Mouse (Mus musculus) kidney, embryonic 14.5 days (tissue): Measurements from ENCODE around the gene Wbp4. TPM values are rescaled to one million over a fixed set of nuclear protein-coding genes. Genes with fewer than 3 reads are reported as not detected.

ENCODE experiments used
- ATAC-seq: fragments of 200-750 bp; cut with Nextera tagmentation; 2 replicates; pipeline ENCODE4 v1.8.0; 2017; ENCODE audit warnings: moderate number of reproducible peaks, mild to moderate bottlenecking, moderate TSS enrichment, moderate library complexity; ENCODE audit not compliant: low FRiP score, low TSS enrichment
- H3K27ac ChIP-seq: fragments of 300-500 bp; sonication (generic); 2 replicates; pipeline ENCODE4 v1.5.1; 2014; ENCODE audit warnings: low read depth, mild to moderate bottlenecking, low read length, moderate library complexity, mixed read lengths
- H3K27me3 ChIP-seq: fragments of 300-500 bp; sonication (generic); 2 replicates; pipeline ENCODE4 v1.6.1; 2014; ENCODE audit warnings: mild to moderate bottlenecking, low read length; ENCODE audit not compliant: control insufficient read depth, insufficient read depth
- H3K36me3 ChIP-seq: fragments of 300-500 bp; sonication (generic); 2 replicates; pipeline ENCODE4 v1.6.1; 2014; ENCODE audit warnings: low read length, mixed read lengths; ENCODE audit not compliant: control insufficient read depth, insufficient read depth
- H3K4me1 ChIP-seq: fragments of 300-500 bp; sonication (generic); 2 replicates; pipeline ENCODE4 v1.6.1; 2014; ENCODE audit warnings: low read length, mixed read lengths; ENCODE audit not compliant: control insufficient read depth, insufficient read depth
- H3K4me2 ChIP-seq: fragments of 300-500 bp; sonication (generic); replicated peaks from 2 replicates; pipeline ENCODE4 v1.6.1; 2014; ENCODE audit warnings: low read depth, mild to moderate bottlenecking, low read length
- H3K4me3 ChIP-seq: fragments of 300-500 bp; sonication (generic); 2 replicates; pipeline ENCODE4 v1.5.1; 2014; ENCODE audit warnings: mild to moderate bottlenecking, low read length
- H3K9ac ChIP-seq: fragments of 300-500 bp; sonication (generic); 2 replicates; pipeline ENCODE4 v1.6.1; 2014; ENCODE audit warnings: low read depth, mild to moderate bottlenecking, low read length, moderate library complexity
- H3K9me3 ChIP-seq: fragments of 300-500 bp; sonication (generic); 2 replicates; pipeline ENCODE4 v1.6.1; 2016; ENCODE audit warnings: low read length; ENCODE audit not compliant: control insufficient read depth
- WGBS: fragments of 180-500 bp; shearing (Covaris S2); extraction: QIAGEN DNeasy Blood & Tissue Kit; methylation state at CpG from one replicate; pipeline ENCODE4 v1.1.7; 2014; 5-methylcytosine and 5-hydroxymethylcytosine counted together
- polyA plus RNA-seq: library from polyadenylated mRNA; unstranded; fragments of >200 nt; fragmentation: Nextera tagmentation; extraction: Ambion mirVana; gene quantifications from 2 replicates; pipeline ENCODE4 v1.2.1, GENCODE M21; 2014

The Wbp4 gene
- polyA plus RNA-seq, 1 experiment from 2014 or later = 47.1 TPM

- Histone ChIP-seq H3K36me3 (no peaks in the 10 kb centered on the region), H3K4me3 (no peak overlapping the region), H3K4me1 (no peaks in the 10 kb centered on the region), H3K9me3 (no peaks in the 10 kb centered on the region), H3K9ac (no peak overlapping the region), H3K27me3 (no peaks in the 10 kb centered on the region), H3K4me2 (no peak overlapping the region), H3K27ac (no peak overlapping the region)
- ATAC-seq = no peak
- 74% methylated on average over 6 of the region's 6 CpGs for WGBS
Measured at GRCm38 (mm10) chr14:79494349-79494748, 13.0 kb upstream of the Wbp4 start.

DNA sequence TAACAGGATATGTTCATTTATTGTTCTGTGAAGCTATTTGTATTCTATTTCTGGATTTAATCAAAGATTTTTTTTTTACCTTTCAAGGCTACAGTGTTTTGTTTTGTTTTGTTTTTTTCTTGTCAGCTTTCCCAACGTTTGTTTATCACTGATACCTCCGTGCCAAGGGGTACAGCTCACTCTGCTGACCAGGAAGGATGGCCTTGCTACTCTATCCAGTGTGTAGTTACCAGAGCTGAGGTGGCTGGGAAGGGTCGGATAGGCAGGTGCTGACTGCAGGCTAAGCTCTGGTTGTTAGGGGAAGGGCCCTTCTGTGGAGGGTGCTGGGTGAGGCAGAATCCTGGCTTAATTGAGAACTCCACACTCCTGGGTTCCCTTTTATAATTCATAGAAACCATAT lies 8.9 kb upstream of the Wbp4 start:
- H3K4me3 ChIP-seq = no peak overlapping the region
- 69% methylated on average over 3 of the region's 3 CpGs for WGBS
- no peaks in the 10 kb centered on the region for H3K9me3 ChIP-seq
- no peak overlapping the region for H3K4me2 ChIP-seq
- H3K9ac ChIP-seq = no peak overlapping the region
- H3K27me3 ChIP-seq = no peaks in the 10 kb centered on the region
- ATAC-seq = no peak
- peaks cover 13% of the 10 kb centered on the region; the same call in 1 of the 2 replicates for H3K4me1 ChIP-seq
- no peak overlapping the region for H3K27ac ChIP-seq
- H3K36me3 ChIP-seq = no peaks in the 10 kb centered on the region

GRCm38 (mm10) chr14:79489150-79489549 lies 7.8 kb upstream of the Wbp4 start:
- ATAC-seq = no peak
- Histone ChIP-seq H3K4me3 (no peak overlapping the region), H3K4me2 (no peak overlapping the region), H3K27ac (no peak overlapping the region), H3K4me1 (peaks cover 13% of the 10 kb centered on the region; the same call in 1 of the 2 replicates), H3K9ac (no peak overlapping the region), H3K27me3 (no peaks in the 10 kb centered on the region), H3K9me3 (no peaks in the 10 kb centered on the region), H3K36me3 (no peaks in the 10 kb centered on the region)
- 71% methylated on average over 12 of the region's 12 CpGs for WGBS

DNA sequence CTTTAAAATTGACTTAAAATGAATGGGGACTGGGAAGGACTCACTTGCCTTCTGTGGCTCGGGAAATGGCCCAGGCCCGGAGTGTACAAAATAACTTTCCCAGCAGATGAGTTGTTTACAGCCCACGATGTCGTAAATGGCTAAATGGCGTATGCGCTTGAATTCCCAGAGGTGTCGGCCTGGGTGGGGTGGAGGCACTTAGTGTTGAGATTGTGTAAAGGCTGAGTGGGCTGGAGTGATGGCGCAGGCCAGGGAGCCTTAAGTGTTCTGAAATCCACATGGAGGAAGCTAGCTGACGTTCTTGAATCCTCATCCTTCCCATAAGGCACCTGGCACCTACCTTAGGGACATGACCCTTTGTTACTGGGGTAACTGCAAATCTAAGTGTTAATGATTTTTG lies 7.2 kb upstream of the Wbp4 start:
- H3K27ac ChIP-seq = no peak overlapping the region
- no peak for ATAC-seq

GRCm38 (mm10) chr14:79486993-79487731 lies 5.8 kb upstream of the Wbp4 start:
- H3K4me2 ChIP-seq = peak overlapping the region; percentile 53
- no peaks in the 10 kb centered on the region for H3K36me3 ChIP-seq
- H3K27ac ChIP-seq = peak overlapping the region; percentile 18; the same call in 1 of the 2 replicates
- no peaks in the 10 kb centered on the region for H3K9me3 ChIP-seq
- H3K27me3 ChIP-seq = no peaks in the 10 kb centered on the region
- H3K4me3 ChIP-seq = peak overlapping the region; percentile 31
- peak; percentile 45 for ATAC-seq
- peaks cover 22% of the 10 kb centered on the region for H3K4me1 ChIP-seq
- WGBS = 5% methylated on average over 19 of the region's 19 CpGs
- H3K9ac ChIP-seq = peak overlapping the region; percentile 35; the same call in 1 of the 2 replicates

More for the DNA sequence above, 7.2 kb upstream of the Wbp4 start:
- WGBS = 53% methylated on average over 9 of the region's 9 CpGs
- Histone ChIP-seq H3K9me3 (no peaks in the 10 kb centered on the region), H3K4me2 (no peak overlapping the region), H3K4me3 (no peak overlapping the region), H3K27me3 (no peaks in the 10 kb centered on the region), H3K36me3 (no peaks in the 10 kb centered on the region), H3K4me1 (peaks cover 13% of the 10 kb centered on the region; the same call in 1 of the 2 replicates), H3K9ac (no peak overlapping the region)

- Histone ChIP-seq H3K27me3 (no peaks in the 10 kb centered on the region), H3K9me3 (no peaks in the 10 kb centered on the region), H3K36me3 (no peaks in the 10 kb centered on the region), H3K9ac (peak overlapping the region; percentile 35; the same call in 1 of the 2 replicates), H3K4me2 (peak overlapping the region; percentile 53), H3K4me1 (peaks cover 22% of the 10 kb centered on the region), H3K4me3 (peak overlapping the region; percentile 31; the same call in 1 of the 2 replicates), H3K27ac (peak overlapping the region; percentile 18; the same call in 1 of the 2 replicates)
- no peak for ATAC-seq
- WGBS = 17% methylated on average over 8 of the region's 8 CpGs
Measured at GRCm38 (mm10) chr14:79486617-79486992, 5.3 kb upstream of the Wbp4 start.

GRCm38 (mm10) chr14:79483611-79484120 lies 2.3 kb upstream of the Wbp4 start:
- H3K27ac ChIP-seq = peak overlapping the region; percentile 99; the same call in 1 of the 2 replicates
- H3K4me3 ChIP-seq = peak overlapping the region; percentile 87; the same call in 1 of the 2 replicates
- H3K4me2 ChIP-seq = peak overlapping the region; percentile 81
- H3K4me1 ChIP-seq = peaks cover 33% of the 10 kb centered on the region
- peaks cover 5% of the 10 kb centered on the region; the same call in 1 of the 2 replicates for H3K36me3 ChIP-seq
- H3K9me3 ChIP-seq = no peaks in the 10 kb centered on the region
- peak overlapping the region; percentile 95; the same call in 1 of the 2 replicates for H3K9ac ChIP-seq
- 63% methylated on average over 8 of the region's 8 CpGs for WGBS
- no peak for ATAC-seq
- H3K27me3 ChIP-seq = no peaks in the 10 kb centered on the region

DNA sequence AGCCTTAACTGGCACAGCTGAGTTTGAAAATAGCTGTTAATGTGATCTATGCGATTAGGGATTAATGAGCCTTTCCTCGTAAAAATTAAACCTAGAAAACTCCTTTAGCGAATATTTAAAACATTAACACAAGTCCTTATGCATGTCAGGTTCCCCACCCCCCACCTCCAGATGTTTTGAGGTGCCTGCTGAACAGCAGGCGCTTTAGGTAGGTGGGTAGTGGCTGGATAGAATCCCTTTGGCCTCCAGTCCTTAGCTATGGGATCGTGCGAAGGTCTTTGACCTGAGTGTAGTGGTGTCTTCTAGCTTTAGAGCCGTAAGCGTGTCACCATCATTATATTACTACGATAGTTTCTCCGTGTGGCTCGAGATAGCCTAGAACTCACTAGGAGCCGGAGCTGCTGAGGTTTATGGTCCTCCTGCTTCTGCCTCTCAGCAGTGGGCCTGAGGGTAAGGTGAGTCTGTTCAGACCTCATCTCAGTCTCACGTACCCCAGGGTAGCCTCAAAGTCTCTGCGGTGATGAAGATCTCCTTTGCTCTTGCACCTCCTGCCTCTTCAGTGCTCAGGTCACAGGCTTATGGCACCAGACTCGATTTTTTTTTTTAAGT lies 1.5 kb upstream of the Wbp4 start:
- no peaks in the 10 kb centered on the region for H3K9me3 ChIP-seq
- peaks cover 30% of the 10 kb centered on the region for H3K4me1 ChIP-seq
- H3K4me3 ChIP-seq = peak overlapping the region; percentile 87
- no peak for ATAC-seq
- peaks cover 5% of the 10 kb centered on the region; the same call in 1 of the 2 replicates for H3K36me3 ChIP-seq
- peak overlapping the region; percentile 95 for H3K9ac ChIP-seq
- no peaks in the 10 kb centered on the region for H3K27me3 ChIP-seq
- H3K4me2 ChIP-seq = peak overlapping the region; percentile 81
- H3K27ac ChIP-seq = peak overlapping the region; percentile 99
- 13% methylated on average over 15 of the region's 15 CpGs for WGBS

DNA sequence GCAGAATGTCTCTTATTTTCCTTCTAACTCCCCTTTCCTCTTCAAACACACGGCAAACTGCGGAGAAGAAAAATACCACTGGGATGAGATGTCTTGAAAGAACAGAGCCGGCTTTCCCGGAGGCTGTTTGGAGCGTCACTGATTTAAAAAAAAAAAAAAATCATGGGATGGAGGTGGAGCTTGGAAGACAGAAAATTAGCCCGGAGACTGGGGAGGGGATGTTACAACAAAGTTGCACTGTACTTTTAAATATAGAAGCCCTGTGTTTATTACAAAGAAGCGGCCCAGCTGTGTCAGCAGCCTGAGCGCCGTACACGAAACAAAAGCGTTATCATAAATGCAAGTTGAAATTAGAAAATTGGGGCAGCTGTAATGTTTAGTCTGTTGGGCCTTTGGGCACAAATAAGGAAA lies 936 bp upstream of the Wbp4 start:
- Histone ChIP-seq H3K27ac (peak overlapping the region; percentile 99), H3K4me1 (peaks cover 28% of the 10 kb centered on the region), H3K4me2 (peak overlapping the region; percentile 81), H3K4me3 (peak overlapping the region; percentile 87), H3K9me3 (no peaks in the 10 kb centered on the region), H3K27me3 (no peaks in the 10 kb centered on the region), H3K9ac (peak overlapping the region; percentile 95), H3K36me3 (peaks cover 5% of the 10 kb centered on the region; the same call in 1 of the 2 replicates)
- no peak for ATAC-seq
- 0% methylated on average over 11 of the region's 11 CpGs for WGBS
